17 mouse cellular contexts compared by ENCODE assay signal in genomic region chr1:77365850-77366249, GRCm38 (mm10).
"Had no signal": no experiment of that assay in that cellular context is flagged by ENCODE, and none has a peak within 500 bp of the region (broad histone marks: within the 10 kb centered on the region; RNA-seq: fewer than 3 reads in every experiment).

No protein-coding gene starts in this region.

- H3K9ac ChIP-seq: neural tube, embryonic 12.5 days; neural tube, embryonic 13.5 days; neural tube, embryonic 15.5 days; stomach, embryonic 15.5 days had no signal

- H3K9me3 ChIP-seq: neural tube, embryonic 12.5 days; neural tube, embryonic 13.5 days; neural tube, embryonic 15.5 days; stomach, embryonic 15.5 days had no signal

- DNase-seq: retina, postnatal 1 day; right cerebral cortex, adult 18-20 months; right cerebral cortex, postnatal 14 days; right cerebral cortex, postnatal 25 days; right cerebral cortex, postnatal 4 days; spleen, adult 18-20 months; thymus, adult 18-20 months; thymus, adult 2 months; thymus, postnatal 14 days; thymus, postnatal 25 days; thymus, postnatal 36 days; thymus, postnatal 4 days had no signal

- H3K4me3 ChIP-seq: neural tube, embryonic 12.5 days; neural tube, embryonic 13.5 days; neural tube, embryonic 15.5 days; stomach, embryonic 15.5 days had no signal

- H3K4me1 ChIP-seq: neural tube, embryonic 12.5 days; neural tube, embryonic 15.5 days; stomach, embryonic 15.5 days had no signal

- H3K27ac ChIP-seq: neural tube, embryonic 12.5 days; neural tube, embryonic 13.5 days; neural tube, embryonic 15.5 days; stomach, embryonic 15.5 days; stomach, postnatal 0 days had no signal

- H3K27me3 ChIP-seq: neural tube, embryonic 12.5 days; neural tube, embryonic 13.5 days; neural tube, embryonic 15.5 days; stomach, embryonic 15.5 days had no signal

- H3K4me2 ChIP-seq: neural tube, embryonic 12.5 days; neural tube, embryonic 13.5 days; neural tube, embryonic 15.5 days; stomach, embryonic 15.5 days had no signal
